ENCODE assay signal across 29 mouse cellular contexts in the genomic region with DNA sequence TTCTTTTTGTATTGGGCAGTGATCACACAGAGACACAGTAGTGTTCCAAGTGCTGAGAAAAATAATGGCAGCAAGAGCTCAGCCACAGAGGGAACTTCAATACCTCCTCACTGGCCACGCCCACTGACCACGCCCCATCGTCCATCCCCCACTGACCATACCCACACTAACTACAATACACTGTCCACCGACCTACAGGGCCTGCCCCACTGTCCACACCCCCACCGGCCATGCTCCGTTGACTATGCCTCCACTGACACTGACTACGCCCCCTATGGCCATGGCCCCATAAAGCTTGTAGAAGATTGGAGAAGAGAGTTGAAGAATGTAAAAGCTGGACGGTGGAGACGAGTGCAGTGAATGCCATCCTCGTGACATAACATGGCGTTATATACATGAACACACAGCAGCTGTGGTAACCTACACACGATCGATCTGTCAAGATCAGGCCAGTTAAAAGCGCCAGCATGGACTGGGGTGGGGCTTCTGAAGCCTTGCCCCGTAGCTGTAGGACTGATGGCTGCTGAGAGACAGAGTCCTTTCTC. TPM values are rescaled to one million over a fixed set of nuclear protein-coding genes. Genes with fewer than 3 reads are reported as not detected.
DNase-seq lines count a peak whose midpoint lies in the region; ATAC-seq lines count a peak whose summit lies in the region.
"Had no signal": no experiment of that assay in that cellular context is flagged by ENCODE, and none has a peak within 500 bp of the region (broad histone marks: within the 10 kb centered on the region; RNA-seq: fewer than 3 reads in every experiment).

No protein-coding gene starts in this region.

- H3K9me3 ChIP-seq in hindbrain, embryonic 16.5 days (ENCODE audit: control insufficient read depth, low read length), result 0 out of 2 replicates have a peak, but pooled peaks cover 3% of the 10 kb centered on the region
- no peaks in the 10 kb centered on the region for H3K9me3 ChIP-seq in hindbrain, embryonic 13.5 days
- H3K9me3 ChIP-seq in liver, embryonic 12.5 days (replicated peaks), result no peaks in the 10 kb centered on the region
- 0 out of 2 replicates have a peak, but pooled peaks cover 4% of the 10 kb centered on the region for H3K9me3 ChIP-seq in embryonic facial prominence, embryonic 10.5 days
- H3K9me3 ChIP-seq: midbrain, embryonic 12.5 days; neural tube, embryonic 13.5 days had no signal

- no peaks in the 10 kb centered on the region for H3K36me3 ChIP-seq in hindbrain, embryonic 16.5 days (ENCODE audit: control insufficient read depth, insufficient read depth, low read length)
- H3K36me3 ChIP-seq in hindbrain, embryonic 13.5 days, result no peaks in the 10 kb centered on the region; the same call in 1 of the 2 replicates
- no peaks in the 10 kb centered on the region for H3K36me3 ChIP-seq in liver, embryonic 12.5 days
- H3K36me3 ChIP-seq in embryonic facial prominence, embryonic 10.5 days (replicated peaks), result no peaks in the 10 kb centered on the region
- H3K36me3 ChIP-seq: midbrain, embryonic 12.5 days; neural tube, embryonic 13.5 days had no signal

- no peaks in the 10 kb centered on the region for H3K4me1 ChIP-seq in hindbrain, embryonic 16.5 days (ENCODE audit: control insufficient read depth, insufficient read depth, low read depth, low read length)
- H3K4me1 ChIP-seq in hindbrain, embryonic 13.5 days (replicated peaks), result 0 out of 2 replicates have a peak, but pooled peaks cover 2% of the 10 kb centered on the region
- peaks cover 45% of the 10 kb centered on the region for H3K4me1 ChIP-seq in liver, embryonic 12.5 days
- H3K4me1 ChIP-seq in embryonic facial prominence, embryonic 10.5 days, result peaks cover 14% of the 10 kb centered on the region; the same call in 1 of the 2 replicates
- H3K4me1 ChIP-seq: midbrain, embryonic 12.5 days had no signal

- H3K9ac ChIP-seq in hindbrain, embryonic 16.5 days (ENCODE audit: low read depth, low read length), result no peak overlapping the region
- no peak overlapping the region for H3K9ac ChIP-seq in hindbrain, embryonic 13.5 days
- H3K9ac ChIP-seq in liver, embryonic 12.5 days, result no peak overlapping the region
- H3K9ac ChIP-seq: midbrain, embryonic 12.5 days; neural tube, embryonic 13.5 days had no signal

- H3K27me3 ChIP-seq in hindbrain, embryonic 16.5 days (replicated peaks; ENCODE audit: control insufficient read depth, insufficient read depth, low read length), result no peaks in the 10 kb centered on the region
- H3K27me3 ChIP-seq in hindbrain, embryonic 13.5 days, result no peaks in the 10 kb centered on the region
- no peaks in the 10 kb centered on the region for H3K27me3 ChIP-seq in liver, embryonic 12.5 days (replicated peaks)
- H3K27me3 ChIP-seq in embryonic facial prominence, embryonic 10.5 days (replicated peaks; ENCODE audit: low read depth, poor library complexity, severe bottlenecking), result no peaks in the 10 kb centered on the region
- H3K27me3 ChIP-seq: megakaryocyte, embryonic 14.5 days; midbrain, embryonic 12.5 days; neural tube, embryonic 13.5 days had no signal

- no peak overlapping the region for H3K4me2 ChIP-seq in hindbrain, embryonic 16.5 days (ENCODE audit: low read length)
- no peak overlapping the region for H3K4me2 ChIP-seq in hindbrain, embryonic 13.5 days
- H3K4me2 ChIP-seq in liver, embryonic 12.5 days, result no peak overlapping the region
- H3K4me2 ChIP-seq: heart, embryonic 11.5 days; midbrain, embryonic 12.5 days; neural tube, embryonic 13.5 days had no signal

- ATAC-seq in hindbrain, embryonic 16.5 days, result 0 out of 2 replicates have a peak, but pooled peaks have one; percentile 19
- no peak for ATAC-seq in hindbrain, embryonic 13.5 days (ENCODE audit: low FRiP score)
- ATAC-seq in liver, embryonic 12.5 days, result peak; percentile 43; the same call in 1 of the 2 replicates
- ATAC-seq: forebrain, embryonic 16.5 days; intestine, embryonic 16.5 days had no signal

- no peak for DNase-seq in liver
- DNase-seq in thymus, postnatal 4 days, result peak; percentile 34
- no peak for DNase-seq in thymus, postnatal 0 days (ENCODE audit: low spot score)
- DNase-seq in embryonic facial prominence, embryonic 10.5 days (ENCODE audit: low spot score), result no peak
- DNase-seq: adrenal gland, postnatal 25 days; cerebellum, postnatal 10 days; gastrocnemius, adult 2 months; gastrocnemius, postnatal 36 days; heart, adult 18-20 months; kidney, adult 9 months; kidney, postnatal 36 days; lung, adult 2 months; lung, postnatal 36 days; right cerebral cortex, postnatal 4 days; thymus, postnatal 14 days had no signal

- H3K27ac ChIP-seq in hindbrain, embryonic 16.5 days (ENCODE audit: low read depth, low read length), result no peak overlapping the region
- H3K27ac ChIP-seq in hindbrain, embryonic 13.5 days, result no peak overlapping the region
- no peak overlapping the region for H3K27ac ChIP-seq in liver, embryonic 12.5 days
- no peak overlapping the region for H3K27ac ChIP-seq in embryonic facial prominence, embryonic 10.5 days (replicated peaks)
- H3K27ac ChIP-seq: gastrocnemius, adult 2 months; layer of hippocampus, adult 2 months; midbrain, embryonic 12.5 days; neural tube, embryonic 13.5 days; stomach, postnatal 0 days had no signal

- H3K4me3 ChIP-seq in hindbrain, embryonic 16.5 days (ENCODE audit: low read length), result no peak overlapping the region
- no peak overlapping the region for H3K4me3 ChIP-seq in hindbrain, embryonic 13.5 days
- H3K4me3 ChIP-seq in liver, embryonic 12.5 days, result no peak overlapping the region
- H3K4me3 ChIP-seq in embryonic facial prominence, embryonic 10.5 days, result no peak overlapping the region
- H3K4me3 ChIP-seq: erythroblast, embryonic 14.5 days; gastrocnemius, adult 2 months; layer of hippocampus, adult 2 months; megakaryocyte, embryonic 14.5 days; midbrain, embryonic 12.5 days; myocyte; neural tube, embryonic 13.5 days had no signal

- WGBS in hindbrain, embryonic 16.5 days, result 94% methylated on average over 15 of the region's 15 CpGs
- WGBS in hindbrain, embryonic 13.5 days, result 94% methylated on average over 15 of the region's 15 CpGs
- 71% methylated on average over 15 of the region's 15 CpGs for WGBS in liver, embryonic 12.5 days (ENCODE audit: insufficient replicate concordance)
- 90% methylated on average over 15 of the region's 15 CpGs for WGBS in embryonic facial prominence, embryonic 10.5 days

RNA-seq across cellular contexts. Expression of a gene that starts 32.7 kb away (rescaled TPM):
- polyA plus RNA-seq in hindbrain, embryonic 16.5 days (2015; fragmentation: Nextera tagmentation; extraction: Ambion mirVana), result 20.1 and 21.1 TPM in 2 replicates
- 18.6 and 19.5 TPM in 2 replicates for polyA plus RNA-seq in hindbrain, embryonic 13.5 days (2015; fragmentation: Nextera tagmentation; extraction: Ambion mirVana)
- polyA plus RNA-seq in liver, embryonic 12.5 days (2016; fragmentation: Nextera tagmentation; extraction: Ambion mirVana), result 0.05 and 0.10 TPM in 2 replicates
- 0.05 and 0.23 TPM in 2 replicates for polyA plus RNA-seq in thymus, postnatal 0 days (2015; fragmentation: Nextera tagmentation; extraction: Ambion mirVana)
- 1.4 and 2.0 TPM in 2 replicates for polyA plus RNA-seq in embryonic facial prominence, embryonic 10.5 days (2016; fragmentation: Nextera tagmentation; extraction: Ambion mirVana)
- polyA plus RNA-seq: CD4-positive, CD25-positive, alpha-beta regulatory T cell, adult 4 months; erythroblast, embryonic 14.5 days; myocyte had no signal
